Mouse (Mus musculus) intestine, embryonic 16.5 days (tissue): ENCODE results near the gene Mael. TPM values are rescaled to one million over a fixed set of nuclear protein-coding genes. Genes with fewer than 3 reads are reported as not detected.

Experiments used
- ATAC-seq: fragments of 200-750 bp; cut with Nextera tagmentation; 2 replicates; pipeline ENCODE4 v1.8.0; 2017; ENCODE audit warnings: moderate TSS enrichment, moderate library complexity
- H3K27ac ChIP-seq: fragments of 300-500 bp; sonication (generic); 2 replicates; pipeline ENCODE4 v1.5.1; 2014; ENCODE audit warnings: mild to moderate bottlenecking, low read length
- H3K27me3 ChIP-seq: fragments of 300-500 bp; sonication (generic); replicated peaks from 2 replicates; pipeline ENCODE4 v1.6.1; 2014; ENCODE audit warnings: low read length, control low read depth, mixed read lengths; ENCODE audit not compliant: control insufficient read depth, insufficient read depth
- H3K36me3 ChIP-seq: fragments of 300-500 bp; sonication (generic); 2 replicates; pipeline ENCODE4 v1.6.1; 2014; ENCODE audit warnings: low read length, control low read depth; ENCODE audit not compliant: control insufficient read depth, insufficient read depth
- H3K4me1 ChIP-seq: fragments of 300-500 bp; sonication (generic); 2 replicates; pipeline ENCODE4 v1.6.1; 2014; ENCODE audit warnings: low read length, control low read depth, mixed read lengths; ENCODE audit not compliant: control insufficient read depth, insufficient read depth
- H3K4me2 ChIP-seq: fragments of 300-500 bp; sonication (generic); 2 replicates; pipeline ENCODE4 v1.6.1; 2014; ENCODE audit warnings: low read depth, low read length, control low read depth
- H3K4me3 ChIP-seq: fragments of 300-500 bp; sonication (generic); 2 replicates; pipeline ENCODE4 v1.5.1; 2014; ENCODE audit warnings: mild to moderate bottlenecking, low read length
- H3K9ac ChIP-seq: fragments of 300-500 bp; sonication (generic); 2 replicates; pipeline ENCODE4 v1.6.1; 2014; ENCODE audit warnings: low read depth, low read length
- H3K9me3 ChIP-seq: fragments of 300-500 bp; sonication (generic); 2 replicates; pipeline ENCODE4 v1.6.1; 2016; ENCODE audit warnings: low read length, control low read depth; ENCODE audit not compliant: control insufficient read depth
- WGBS: fragments of 180-500 bp; shearing (Covaris S2); extraction: QIAGEN DNeasy Blood & Tissue Kit; methylation state at CpG from one replicate; pipeline ENCODE4 v1.1.7; 2014; 5-methylcytosine and 5-hydroxymethylcytosine counted together
- polyA plus RNA-seq: library from polyadenylated mRNA; unstranded; fragments of >200 nt; fragmentation: Nextera tagmentation; extraction: Ambion mirVana; gene quantifications from 2 replicates; pipeline ENCODE4 v1.2.1, GENCODE M21; 2015

Mael gene
- polyA plus RNA-seq, 1 experiment from 2014 or later, result not detected

DNA sequence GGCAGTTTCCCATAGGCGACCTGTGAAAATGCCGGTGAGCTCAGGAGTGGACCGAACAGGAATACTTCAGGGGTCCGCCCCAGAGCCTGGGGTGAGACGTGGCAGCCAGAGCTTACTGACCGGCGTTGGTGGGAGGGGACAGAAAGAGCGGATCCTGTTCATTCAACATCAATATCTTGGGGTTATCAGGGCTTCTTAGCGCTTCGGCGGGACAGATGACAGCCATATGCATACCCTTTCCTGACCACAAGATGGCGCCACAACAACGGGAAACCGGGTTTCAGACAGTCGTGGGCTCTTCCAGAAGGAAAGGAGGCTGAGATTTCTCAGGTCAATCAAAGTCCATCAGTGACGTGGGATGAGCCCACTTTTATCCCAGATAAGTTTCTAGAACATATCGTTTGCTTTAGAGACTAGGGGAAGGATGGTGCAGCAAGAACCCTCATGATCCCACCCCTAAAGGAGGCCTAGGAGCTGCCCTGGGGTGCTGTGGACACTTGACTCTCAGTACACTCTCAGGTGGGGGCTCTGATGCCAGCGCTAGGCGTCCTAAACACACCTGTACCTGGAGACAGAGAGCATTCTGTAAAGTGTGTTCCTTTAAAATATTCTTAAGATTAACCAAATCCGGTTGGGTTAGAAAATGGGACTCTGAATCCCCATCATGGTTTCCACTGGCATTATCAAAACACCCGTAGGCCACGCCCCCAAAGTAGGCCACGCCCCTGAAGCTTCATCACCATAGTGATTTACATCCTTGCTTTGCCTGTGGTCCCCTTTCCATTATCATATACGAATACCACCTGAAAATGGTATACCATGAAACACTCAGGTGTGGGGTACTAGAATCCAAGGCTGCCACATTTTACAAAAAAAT, 77.7 kb downstream of the Mael start:
- peak; percentile 75 for ATAC-seq
- H3K9me3 ChIP-seq, result no peaks in the 10 kb centered on the region
- no peaks in the 10 kb centered on the region for H3K27me3 ChIP-seq
- H3K4me3 ChIP-seq, result no peak overlapping the region
- no peak overlapping the region for H3K4me2 ChIP-seq
- H3K4me1 ChIP-seq, result peaks cover 3% of the 10 kb centered on the region; the same call in 1 of the 2 replicates
- no peak overlapping the region for H3K9ac ChIP-seq
- no peaks in the 10 kb centered on the region for H3K36me3 ChIP-seq
- 18% methylated on average over 24 of the region's 24 CpGs for WGBS
- no peak overlapping the region for H3K27ac ChIP-seq

DNA sequence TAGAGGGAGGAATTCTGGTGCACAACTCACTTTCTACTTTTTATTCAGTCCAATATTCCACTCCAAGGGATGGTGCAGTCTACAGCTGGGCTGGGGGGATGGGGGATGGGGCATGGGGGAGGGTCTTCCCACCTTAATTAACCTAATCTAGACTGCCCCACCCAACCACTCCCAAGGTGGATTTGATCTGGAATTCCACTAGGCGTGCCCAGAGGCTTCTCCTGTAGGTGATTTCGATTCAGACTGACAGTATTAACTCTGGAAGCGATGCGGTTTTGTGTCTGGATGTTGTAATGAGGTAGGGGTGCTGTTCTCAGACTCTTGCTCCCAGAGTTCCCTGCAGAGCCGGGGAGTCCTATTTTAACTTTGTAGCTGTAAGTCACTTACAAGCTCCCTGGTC, 78.4 kb downstream of the Mael start:
- Histone ChIP-seq H3K27ac (no peak overlapping the region), H3K4me3 (no peak overlapping the region), H3K4me2 (no peak overlapping the region), H3K4me1 (peaks cover 3% of the 10 kb centered on the region; the same call in 1 of the 2 replicates), H3K36me3 (no peaks in the 10 kb centered on the region), H3K9me3 (no peaks in the 10 kb centered on the region), H3K27me3 (peaks cover 1% of the 10 kb centered on the region; the same call in 1 of the 2 replicates), H3K9ac (no peak overlapping the region)
- 56% methylated on average over 5 of the region's 5 CpGs for WGBS
- 0 out of 2 replicates have a peak, but pooled peaks have one; percentile 2 for ATAC-seq

DNA sequence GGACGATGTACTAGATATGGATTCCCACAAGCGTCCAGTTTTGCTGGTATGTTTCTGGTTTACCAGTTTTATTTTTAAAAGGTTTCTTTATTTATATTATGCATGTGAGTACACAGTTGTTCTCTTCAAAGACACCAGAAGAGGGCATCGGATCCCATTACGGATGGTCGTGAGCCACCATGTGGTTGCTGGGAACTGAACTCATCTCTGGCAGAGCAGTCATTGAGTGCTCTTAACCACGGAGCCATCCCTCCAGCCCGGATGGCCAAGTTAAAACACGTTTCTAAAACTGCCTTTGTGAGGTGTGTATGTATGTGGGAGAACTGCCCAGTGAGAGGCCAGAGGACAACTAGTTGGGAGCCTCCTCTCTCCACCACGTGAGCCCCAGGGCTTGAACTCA, 79.9 kb downstream of the Mael start:
- H3K27ac ChIP-seq, result no peak overlapping the region
- H3K36me3 ChIP-seq, result no peaks in the 10 kb centered on the region
- no peak overlapping the region for H3K4me2 ChIP-seq
- H3K27me3 ChIP-seq, result peaks cover 4% of the 10 kb centered on the region; the same call in 1 of the 2 replicates
- H3K9ac ChIP-seq, result no peak overlapping the region
- WGBS, result 65% methylated on average over 9 of the region's 9 CpGs
- H3K9me3 ChIP-seq, result no peaks in the 10 kb centered on the region
- no peak for ATAC-seq
- H3K4me1 ChIP-seq, result peaks cover 7% of the 10 kb centered on the region
- no peak overlapping the region for H3K4me3 ChIP-seq

DNA sequence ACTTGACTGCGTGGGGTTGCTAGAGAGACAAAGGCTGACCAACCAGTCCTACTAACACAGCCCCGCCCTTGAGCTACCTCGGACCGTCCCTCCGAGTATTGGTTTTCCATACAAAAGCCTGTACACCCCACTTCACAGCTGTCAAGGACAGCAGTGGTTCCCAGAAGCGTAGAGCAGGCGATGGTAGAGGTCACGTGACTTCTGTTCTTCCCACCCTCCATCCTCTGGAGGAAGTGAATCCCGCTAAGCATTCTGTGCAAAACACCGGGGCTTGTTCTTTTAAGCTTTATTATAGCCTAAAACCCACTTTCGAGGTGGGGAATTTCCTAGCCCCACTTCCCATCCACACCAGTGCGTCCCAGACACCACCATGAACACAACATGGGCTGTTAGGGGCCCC, 80.8 kb downstream of the Mael start:
- Histone ChIP-seq H3K9ac (no peak overlapping the region), H3K9me3 (no peaks in the 10 kb centered on the region), H3K4me2 (no peak overlapping the region), H3K4me1 (peaks cover 7% of the 10 kb centered on the region), H3K4me3 (no peak overlapping the region), H3K27ac (no peak overlapping the region), H3K36me3 (no peaks in the 10 kb centered on the region), H3K27me3 (peaks cover 4% of the 10 kb centered on the region; the same call in 1 of the 2 replicates)
- no peak for ATAC-seq
- 78% methylated on average over 12 of the region's 12 CpGs for WGBS

DNA sequence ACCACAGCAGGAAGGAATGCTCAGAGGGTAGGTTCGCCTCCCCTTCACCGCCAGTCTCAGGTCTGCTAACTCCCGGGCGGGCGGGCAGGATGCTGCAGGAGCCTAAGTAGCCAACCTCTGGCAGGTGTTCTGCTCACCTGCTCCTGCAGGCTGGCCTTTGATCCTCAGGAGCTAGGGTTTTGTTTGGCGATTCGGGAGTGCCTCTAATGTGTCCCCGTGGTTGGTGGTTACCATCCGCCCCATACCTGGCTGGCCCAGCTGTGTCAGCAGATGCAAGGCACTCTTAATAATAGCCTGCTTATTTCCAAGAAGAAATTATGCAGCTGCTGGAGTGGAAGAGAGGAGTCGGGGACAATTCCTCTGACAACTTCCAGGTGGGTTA, 83.4 kb downstream of the Mael start:
- peak; percentile 60 for ATAC-seq
- H3K27ac ChIP-seq, result no peak overlapping the region
- H3K36me3 ChIP-seq, result no peaks in the 10 kb centered on the region
- peaks cover 4% of the 10 kb centered on the region; the same call in 1 of the 2 replicates for H3K4me1 ChIP-seq
- H3K4me2 ChIP-seq, result no peak overlapping the region
- no peak overlapping the region for H3K4me3 ChIP-seq
- H3K9ac ChIP-seq, result no peak overlapping the region
- WGBS, result 42% methylated on average over 10 of the region's 10 CpGs
- H3K27me3 ChIP-seq, result peaks cover 4% of the 10 kb centered on the region; the same call in 1 of the 2 replicates
- no peaks in the 10 kb centered on the region for H3K9me3 ChIP-seq

DNA sequence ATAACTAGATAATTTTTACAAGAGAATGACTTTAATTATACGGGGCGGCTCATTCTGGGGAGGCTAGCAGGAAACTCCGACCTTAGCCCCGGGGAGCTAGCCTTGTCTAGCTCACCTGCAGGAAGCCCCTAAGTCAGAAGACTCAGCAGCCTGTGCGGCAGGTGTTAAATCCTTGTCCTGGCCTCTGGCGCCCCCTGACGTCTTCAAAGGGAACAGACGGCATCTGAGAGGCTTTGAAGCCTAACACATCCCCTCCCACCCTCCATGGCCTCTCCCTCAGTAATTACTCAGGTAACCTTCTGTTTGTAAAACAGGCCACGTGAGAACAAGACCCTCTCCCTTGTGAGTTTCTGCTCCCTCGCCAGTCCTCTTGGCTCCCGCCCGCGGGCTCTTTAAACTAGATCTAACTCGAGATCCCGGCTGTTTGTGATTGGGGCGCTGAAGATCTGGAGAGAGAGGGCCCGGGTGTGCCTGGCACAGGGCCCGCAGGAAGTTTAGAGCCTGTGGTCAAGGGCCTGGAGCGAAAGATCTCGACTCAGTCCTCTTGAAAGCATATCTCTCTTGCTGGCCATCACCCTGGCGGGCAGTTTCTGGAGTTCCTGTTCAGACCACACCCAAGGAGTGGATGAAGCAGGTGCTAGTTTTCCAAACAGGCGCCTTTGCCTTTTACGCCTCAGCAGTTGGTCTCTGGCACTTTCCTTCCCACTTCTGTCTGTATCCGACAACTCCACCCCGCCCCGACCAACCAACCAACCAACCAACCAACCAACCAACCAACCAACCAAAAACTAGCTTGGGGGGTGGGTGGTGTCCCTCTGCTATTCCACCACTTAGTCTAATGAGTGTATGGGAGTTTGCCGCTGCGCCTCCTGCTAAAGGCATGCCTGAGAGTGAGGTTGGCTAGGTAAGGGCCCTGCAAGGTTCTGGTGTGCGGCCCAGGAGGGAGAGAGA, 84.1 kb downstream of the Mael start:
- peak overlapping the region; percentile 42 for H3K4me2 ChIP-seq
- no peaks in the 10 kb centered on the region for H3K36me3 ChIP-seq
- ATAC-seq, result peak; percentile 55
- no peak overlapping the region for H3K4me3 ChIP-seq
- no peaks in the 10 kb centered on the region for H3K9me3 ChIP-seq
- H3K4me1 ChIP-seq, result peaks cover 4% of the 10 kb centered on the region; the same call in 1 of the 2 replicates
- WGBS, result 14% methylated on average over 29 of the region's 29 CpGs
- no peak overlapping the region for H3K27ac ChIP-seq
- H3K27me3 ChIP-seq, result peaks cover 4% of the 10 kb centered on the region; the same call in 1 of the 2 replicates
- peak overlapping the region; percentile 39 for H3K9ac ChIP-seq

DNA sequence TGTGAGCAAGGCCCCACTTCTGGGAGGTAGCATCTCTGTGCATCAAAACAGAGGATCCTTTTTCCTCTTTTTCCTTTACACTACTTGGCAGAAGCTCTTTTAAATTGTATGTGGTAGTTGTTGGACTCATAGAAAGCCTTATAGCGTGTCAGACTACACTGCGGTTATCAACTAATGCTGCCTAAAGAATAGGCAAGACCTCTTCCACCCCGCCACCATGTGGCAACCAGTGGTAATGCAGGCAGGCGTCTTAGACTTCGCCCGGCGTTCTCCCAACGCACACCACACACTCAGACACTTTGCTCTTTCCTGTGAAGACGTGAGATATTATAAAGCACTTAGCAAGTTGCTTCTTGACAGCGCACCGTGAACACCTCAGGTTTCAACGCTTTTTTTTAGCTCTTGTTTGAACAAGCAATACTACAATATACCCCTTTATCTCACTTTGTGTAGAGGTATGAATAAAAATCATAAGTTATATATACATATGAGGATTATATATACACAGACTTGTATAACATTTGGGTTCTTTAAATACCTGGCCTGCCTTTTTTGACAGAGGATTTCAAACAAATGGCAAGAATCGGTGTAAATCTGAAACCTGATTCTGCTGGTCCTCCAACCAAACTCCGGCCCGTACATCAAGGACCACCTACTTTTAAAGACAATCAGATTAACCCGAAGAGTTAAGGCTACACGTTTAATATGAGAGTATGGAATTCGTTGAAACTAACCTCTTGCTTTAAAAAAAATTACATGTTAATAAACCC, 85.0 kb downstream of the Mael start:
- ATAC-seq, result peak; percentile 32
- Histone ChIP-seq H3K9me3 (no peaks in the 10 kb centered on the region), H3K4me3 (no peak overlapping the region), H3K27ac (no peak overlapping the region), H3K27me3 (peaks cover 4% of the 10 kb centered on the region; the same call in 1 of the 2 replicates), H3K4me2 (no peak overlapping the region), H3K9ac (no peak overlapping the region), H3K36me3 (no peaks in the 10 kb centered on the region), H3K4me1 (peaks cover 4% of the 10 kb centered on the region; the same call in 1 of the 2 replicates)
- 12% methylated on average over 18 of the region's 18 CpGs for WGBS

DNA sequence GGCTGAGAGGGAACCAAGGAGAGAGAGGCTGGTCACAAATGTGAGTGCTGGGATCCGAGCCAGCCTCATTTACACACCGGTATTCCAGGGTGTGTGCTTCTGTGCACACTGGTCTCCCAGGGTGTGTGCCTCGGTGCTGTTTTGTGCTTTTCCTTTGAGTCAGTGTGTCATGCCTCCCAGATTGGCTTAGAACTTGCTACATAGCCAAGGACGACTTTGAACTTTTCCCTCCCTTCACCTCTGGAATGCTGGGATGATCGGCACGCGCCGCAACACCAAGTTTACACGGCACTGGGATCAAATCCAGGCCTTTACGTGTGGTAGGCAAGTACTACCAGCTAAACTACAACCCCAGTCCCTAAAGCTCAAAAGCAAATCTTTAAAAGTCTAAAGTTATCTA, 86.5 kb downstream of the Mael start:
- H3K9ac ChIP-seq, result no peak overlapping the region
- WGBS, result 90% methylated on average over 10 of the region's 10 CpGs
- H3K4me1 ChIP-seq, result peaks cover 4% of the 10 kb centered on the region; the same call in 1 of the 2 replicates
- H3K9me3 ChIP-seq, result no peaks in the 10 kb centered on the region
- peaks cover 4% of the 10 kb centered on the region; the same call in 1 of the 2 replicates for H3K27me3 ChIP-seq
- no peak for ATAC-seq
- H3K4me3 ChIP-seq, result no peak overlapping the region
- H3K36me3 ChIP-seq, result no peaks in the 10 kb centered on the region
- no peak overlapping the region for H3K4me2 ChIP-seq
- no peak overlapping the region for H3K27ac ChIP-seq
